Mouse (Mus musculus): ENCODE data around the gene Duxbl2. TPM values are rescaled to one million over a fixed set of nuclear protein-coding genes. Genes with fewer than 3 reads are reported as not detected.

The Duxbl2 gene
- not detected for polyA plus RNA-seq (2015; fragmentation: Illumina TruSeq; extraction: RNeasy Lipid Tissue Mini Kit (QIAGEN cat#74804); ENCODE audit: insufficient read depth, low read depth, low replicate concordance)

GRCm38 (mm10) chr14:26118150-26118549 lies at the start of gene Duxbl2:
Duxbl2 (plus strand) TSS chr14:26118349.

DNA sequence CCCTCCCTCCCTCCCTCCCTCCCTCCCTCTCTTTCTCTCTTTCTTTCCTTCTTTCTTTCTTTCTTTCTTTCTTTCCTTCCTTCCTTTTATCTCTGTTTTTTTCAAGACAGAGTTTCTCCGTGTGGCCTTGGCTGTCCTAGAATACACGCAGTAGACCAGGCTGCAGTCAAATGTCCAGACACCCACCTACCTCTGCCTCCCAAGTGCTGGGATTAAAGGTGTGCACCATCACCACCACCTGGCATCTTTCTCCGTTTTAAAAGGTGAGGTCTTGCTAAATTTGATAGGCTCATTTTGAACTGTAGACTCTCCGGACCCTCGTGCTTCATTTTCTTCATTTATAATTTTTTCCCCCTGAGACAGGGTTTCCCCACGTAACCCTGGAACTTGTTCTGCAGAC lies 36.9 kb upstream of the Duxbl2 start, which contains the start of gene Cphx2:
TSS of gene Cphx2 (plus strand) at position 301 of the 400 bp plus-strand sequence.

GRCm38 (mm10) chr14:26081997-26082396 lies 36.2 kb upstream of the Duxbl2 start, which contains the start of gene Cphx3:
Cphx3 (plus strand) TSS chr14:26082297.

Other genes with a start within 250 kb of the Duxbl2 start
- gene Plac9a, start 215.2 kb upstream of the Duxbl2 start, polyA plus RNA-seq (2015; fragmentation: Illumina TruSeq; extraction: RNeasy Lipid Tissue Mini Kit (QIAGEN cat#74804); ENCODE audit: insufficient read depth, low read depth, low replicate concordance), result 22.3 TPM
- gene Tmem254a, start 190.7 kb upstream of the Duxbl2 start, polyA plus RNA-seq (2015; fragmentation: Illumina TruSeq; extraction: RNeasy Lipid Tissue Mini Kit (QIAGEN cat#74804); ENCODE audit: insufficient read depth, low read depth, low replicate concordance), result 4.4 TPM
- not detected for gene Cphx1, start 180.0 kb upstream of the Duxbl2 start, polyA plus RNA-seq (2015; fragmentation: Illumina TruSeq; extraction: RNeasy Lipid Tissue Mini Kit (QIAGEN cat#74804); ENCODE audit: insufficient read depth, low read depth, low replicate concordance)
- gene Duxbl1, start 139.8 kb upstream of the Duxbl2 start, polyA plus RNA-seq (2015; fragmentation: Illumina TruSeq; extraction: RNeasy Lipid Tissue Mini Kit (QIAGEN cat#74804); ENCODE audit: insufficient read depth, low read depth, low replicate concordance), result 0.48 TPM
- 26.8 TPM for gene Gm9780, start 75.6 kb upstream of the Duxbl2 start, polyA plus RNA-seq (2015; fragmentation: Illumina TruSeq; extraction: RNeasy Lipid Tissue Mini Kit (QIAGEN cat#74804); ENCODE audit: insufficient read depth, low read depth, low replicate concordance)
- gene Tmem254c, start 51.0 kb upstream of the Duxbl2 start, polyA plus RNA-seq (2015; fragmentation: Illumina TruSeq; extraction: RNeasy Lipid Tissue Mini Kit (QIAGEN cat#74804); ENCODE audit: insufficient read depth, low read depth, low replicate concordance), result 5.8 TPM
- gene Cphx2, start 36.8 kb upstream of the Duxbl2 start, polyA plus RNA-seq (2015; fragmentation: Illumina TruSeq; extraction: RNeasy Lipid Tissue Mini Kit (QIAGEN cat#74804); ENCODE audit: insufficient read depth, low read depth, low replicate concordance), result not detected
- 1.8 TPM for gene Cphx3, start 36.1 kb upstream of the Duxbl2 start, polyA plus RNA-seq (2015; fragmentation: Illumina TruSeq; extraction: RNeasy Lipid Tissue Mini Kit (QIAGEN cat#74804); ENCODE audit: insufficient read depth, low read depth, low replicate concordance)
- 89.9 TPM for gene Plac9b, start 64.1 kb downstream of the Duxbl2 start, polyA plus RNA-seq (2015; fragmentation: Illumina TruSeq; extraction: RNeasy Lipid Tissue Mini Kit (QIAGEN cat#74804); ENCODE audit: insufficient read depth, low read depth, low replicate concordance)
- 7.0 TPM for gene Tmem254b, start 88.7 kb downstream of the Duxbl2 start, polyA plus RNA-seq (2015; fragmentation: Illumina TruSeq; extraction: RNeasy Lipid Tissue Mini Kit (QIAGEN cat#74804); ENCODE audit: insufficient read depth, low read depth, low replicate concordance)
- gene Duxbl3, start 139.6 kb downstream of the Duxbl2 start, polyA plus RNA-seq (2015; fragmentation: Illumina TruSeq; extraction: RNeasy Lipid Tissue Mini Kit (QIAGEN cat#74804); ENCODE audit: insufficient read depth, low read depth, low replicate concordance), result not detected